Comparison of ENCODE assay signal across 19 mouse cellular contexts in the genomic region with DNA sequence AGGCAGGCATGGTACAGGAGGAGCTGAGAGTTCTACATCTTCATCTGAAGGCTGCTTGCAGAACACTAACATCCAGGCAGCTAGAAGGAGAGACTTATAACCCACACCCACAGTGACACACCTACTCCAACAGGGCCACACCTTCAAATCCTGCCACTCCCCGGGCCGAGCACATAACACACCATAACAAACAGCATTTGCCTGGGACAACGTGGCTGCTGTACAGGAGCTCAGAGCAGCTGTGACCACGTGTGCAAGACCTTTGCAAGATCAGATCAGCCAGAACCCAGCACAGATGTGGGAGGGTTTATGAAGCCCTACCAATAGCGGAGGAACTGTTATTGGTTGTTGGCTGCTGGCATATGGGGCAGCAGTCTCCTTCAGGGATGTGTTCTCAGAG.
"Had no signal": no experiment of that assay in that cellular context is flagged by ENCODE, and none has a peak within 500 bp of the region (broad histone marks: within the 10 kb centered on the region; RNA-seq: fewer than 3 reads in every experiment).

No protein-coding gene starts in this region.

- H3K4me3 ChIP-seq: limb, embryonic 12.5 days; limb, embryonic 15.5 days; megakaryocyte, embryonic 14.5 days; myocyte; neural tube, embryonic 13.5 days had no signal

- H3K9ac ChIP-seq: limb, embryonic 12.5 days; limb, embryonic 15.5 days; liver, embryonic 14.5 days; liver, postnatal 0 days; lung, embryonic 14.5 days; neural tube, embryonic 13.5 days had no signal

- H3K4me1 ChIP-seq: limb, embryonic 12.5 days; limb, embryonic 15.5 days; neural tube, embryonic 13.5 days had no signal

- DNase-seq: kidney, adult 18-20 months; kidney, adult 9 months; kidney, postnatal 25 days; left cerebral cortex, postnatal 4 days; liver, postnatal 0 days; lung, embryonic 14.5 days; lung, postnatal 36 days; thymus, adult 18-20 months; thymus, postnatal 36 days had no signal

- H3K9me3 ChIP-seq: limb, embryonic 15.5 days had no signal

- H3K27ac ChIP-seq: limb, embryonic 12.5 days; limb, embryonic 15.5 days; liver, embryonic 14.5 days; neural tube, embryonic 13.5 days had no signal

- H3K27me3 ChIP-seq: limb, embryonic 12.5 days; limb, embryonic 15.5 days; megakaryocyte, embryonic 14.5 days; neural tube, embryonic 13.5 days had no signal

- H3K4me2 ChIP-seq: limb, embryonic 12.5 days; limb, embryonic 15.5 days; liver, embryonic 11.5 days; lung, embryonic 14.5 days; midbrain, embryonic 11.5 days; neural tube, embryonic 13.5 days had no signal

- H3K36me3 ChIP-seq: limb, embryonic 12.5 days; limb, embryonic 15.5 days; neural tube, embryonic 13.5 days had no signal

- ATAC-seq: liver, postnatal 0 days; lung, postnatal 0 days; midbrain, embryonic 16.5 days had no signal
